Mouse (Mus musculus) bone marrow macrophage, adult 2 months (primary cell): ENCODE data around the gene Igsf8. TPM values are rescaled to one million over a fixed set of nuclear protein-coding genes. Genes with fewer than 3 reads are reported as not detected.

Source experiments
- H3K27ac ChIP-seq: 2 replicates; pipeline ENCODE4 v1.5.1; 2012; ENCODE audit warnings: low read depth, low read length; ENCODE audit not compliant: insufficient read depth
- H3K4me1 ChIP-seq: 2 replicates; pipeline ENCODE4 v1.6.1; 2012; ENCODE audit warnings: low read length; ENCODE audit not compliant: control insufficient read depth, insufficient read depth
- H3K4me3 ChIP-seq: 2 replicates; pipeline ENCODE4 v1.5.1; 2012; ENCODE audit warnings: mild to moderate bottlenecking, low read length, moderate library complexity; ENCODE audit not compliant: insufficient read depth
- CTCF ChIP-seq: IDR thresholded peaks from 2 replicates; pipeline ENCODE4 v1.5.1; 2012; ENCODE audit warnings: low read depth, mild to moderate bottlenecking, low read length, moderate library complexity
- POLR2A ChIP-seq: IDR thresholded peaks from 2 replicates; pipeline ENCODE4 v1.6.1; 2012; ENCODE audit warnings: mild to moderate bottlenecking, low read depth, low read length, borderline replicate concordance
- polyA plus RNA-seq: library from polyadenylated mRNA; stranded (reverse); fragments of >200 nt; gene quantifications from 2 replicates; pipeline ENCODE4 v1.2.4, GENCODE M21; 2012; ENCODE audit not compliant: missing spikeins, insufficient read depth, insufficient read length

Gene Igsf8
- polyA plus RNA-seq, 1 experiment: 90.3 TPM

- Histone ChIP-seq H3K27ac (no peak overlapping the region), H3K4me3 (no peak overlapping the region), H3K4me1 (peaks cover 12% of the 10 kb centered on the region)
- TF ChIP-seq POLR2A (no peak), CTCF (no peak)
These were observed 57.1 kb downstream of the Igsf8 start for GRCm38 (mm10) chr1:172318424-172319035.

- no peak for TF ChIP-seq POLR2A
- TF ChIP-seq CTCF: no peak
- H3K27ac ChIP-seq: no peak overlapping the region
- no peak overlapping the region for H3K4me3 ChIP-seq
These were observed 57.9 kb downstream of the Igsf8 start for GRCm38 (mm10) chr1:172319346-172319745.

GRCm38 (mm10) chr1:172319921-172320411, 58.5 kb downstream of the Igsf8 start:
- Histone ChIP-seq H3K4me3 (no peak overlapping the region), H3K27ac (no peak overlapping the region), H3K4me1 (peaks cover 2% of the 10 kb centered on the region; the same call in 1 of the 2 replicates)
- TF ChIP-seq POLR2A (no peak), CTCF (no peak)

More at GRCm38 (mm10) chr1:172319346-172319745, 57.9 kb downstream of the Igsf8 start:
- H3K4me1 ChIP-seq: peaks cover 4% of the 10 kb centered on the region

GRCm38 (mm10) chr1:172322725-172323124, 61.3 kb downstream of the Igsf8 start:
- Histone ChIP-seq H3K4me1 (no peaks in the 10 kb centered on the region), H3K27ac (no peak overlapping the region), H3K4me3 (no peak overlapping the region)
- no peak for TF ChIP-seq CTCF
- no peak for TF ChIP-seq POLR2A

- TF ChIP-seq CTCF (no peak), POLR2A (no peak)
- no peak overlapping the region for H3K4me3 ChIP-seq
- no peak overlapping the region for H3K27ac ChIP-seq
- no peaks in the 10 kb centered on the region for H3K4me1 ChIP-seq
These were observed 61.9 kb downstream of the Igsf8 start for GRCm38 (mm10) chr1:172323298-172323697.

GRCm38 (mm10) chr1:172323801-172324359, 62.4 kb downstream of the Igsf8 start:
- TF ChIP-seq CTCF (no peak), POLR2A (no peak)
- Histone ChIP-seq H3K4me3 (no peak overlapping the region), H3K27ac (no peak overlapping the region), H3K4me1 (no peaks in the 10 kb centered on the region)

GRCm38 (mm10) chr1:172324725-172325124, 63.3 kb downstream of the Igsf8 start:
- TF ChIP-seq POLR2A (no peak), CTCF (peak; percentile 86)
- Histone ChIP-seq H3K4me3 (no peak overlapping the region), H3K27ac (no peak overlapping the region), H3K4me1 (no peaks in the 10 kb centered on the region)

GRCm38 (mm10) chr1:172325680-172326535, 64.5 kb downstream of the Igsf8 start:
- TF ChIP-seq POLR2A (no peak), CTCF (peak; percentile 44; the same call in 1 of the 2 replicates)
- Histone ChIP-seq H3K4me1 (peaks cover 2% of the 10 kb centered on the region), H3K27ac (no peak overlapping the region), H3K4me3 (peak overlapping the region; percentile 34)

GRCm38 (mm10) chr1:172326684-172327083, 65.2 kb downstream of the Igsf8 start:
- Histone ChIP-seq H3K27ac (no peak overlapping the region), H3K4me3 (no peak overlapping the region)
- TF ChIP-seq POLR2A (no peak), CTCF (no peak)

More at GRCm38 (mm10) chr1:172326684-172327083, 65.2 kb downstream of the Igsf8 start:
- peaks cover 8% of the 10 kb centered on the region for H3K4me1 ChIP-seq
